Mouse (Mus musculus): ENCODE measurements at regions not wholly inside any gene's neighbourhood (a gene's known extent, or its start where the extent isn't known, plus 50 kb on each side); places are given as distances from the start of the nearest gene placed in this dataset.

GRCm38 (mm10) chr9:26247669-26248068, 485.9 kb upstream of the B3gat1 start:
- DNase-seq (ENCODE audit: low spot score in 2 of 2): no peak

GRCm38 (mm10) chr9:26264867-26265725, 468.4 kb upstream of the B3gat1 start:
- DNase-seq (ENCODE audit: low spot score in 2 of 2): peak; percentile 27 to 73
